30 mouse cellular contexts compared by ENCODE assay signal in the genomic region with DNA sequence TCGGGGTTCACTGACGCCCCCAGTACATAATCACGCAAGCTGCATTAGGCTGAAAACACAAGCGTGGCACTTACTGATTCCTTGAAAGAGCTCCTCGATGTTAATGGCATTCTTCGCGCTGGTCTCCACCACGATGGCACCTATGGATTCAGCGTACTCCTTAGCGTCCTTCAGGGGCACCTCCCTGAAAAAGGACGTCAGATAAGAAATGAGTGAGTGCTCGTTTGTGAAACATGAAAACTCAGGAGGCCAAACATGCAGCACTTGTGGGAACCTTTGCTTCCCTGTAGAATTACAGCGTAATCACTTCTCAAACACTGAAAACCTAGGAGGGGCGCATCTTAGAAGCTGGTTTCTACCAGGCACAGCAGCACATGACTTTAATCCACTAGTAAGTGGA. TPM values are rescaled to one million over a fixed set of nuclear protein-coding genes. Genes with fewer than 3 reads are reported as not detected.
"Had no signal": no experiment of that assay in that cellular context is flagged by ENCODE, and none has a peak within 500 bp of the region (broad histone marks: within the 10 kb centered on the region; RNA-seq: fewer than 3 reads in every experiment).

No protein-coding gene starts in this region.

- H3K4me2 ChIP-seq: forebrain, embryonic 15.5 days; heart, embryonic 11.5 days; heart, embryonic 13.5 days; heart, embryonic 15.5 days; hindbrain, embryonic 12.5 days; hindbrain, embryonic 14.5 days; intestine, embryonic 15.5 days; limb, embryonic 12.5 days had no signal

- H3K27ac ChIP-seq: forebrain, embryonic 15.5 days; heart, adult 2 months; heart, embryonic 13.5 days; heart, embryonic 15.5 days; hindbrain, embryonic 10.5 days; hindbrain, embryonic 12.5 days; hindbrain, embryonic 14.5 days; layer of hippocampus, adult 2 months; left cerebral cortex, adult 2 months; limb, embryonic 10.5 days; limb, embryonic 12.5 days had no signal

- H3K4me3 ChIP-seq: forebrain, embryonic 15.5 days; heart, adult 2 months; heart, embryonic 13.5 days; heart, embryonic 15.5 days; hindbrain, embryonic 10.5 days; hindbrain, embryonic 12.5 days; intestine, embryonic 15.5 days; layer of hippocampus, adult 2 months; left cerebral cortex, adult 2 months; limb, embryonic 10.5 days; limb, embryonic 12.5 days had no signal

- H3K9me3 ChIP-seq: forebrain, embryonic 15.5 days; heart, embryonic 13.5 days; heart, embryonic 15.5 days; hindbrain, embryonic 12.5 days; intestine, embryonic 15.5 days; limb, embryonic 10.5 days; limb, embryonic 12.5 days had no signal

- H3K27me3 ChIP-seq: forebrain, embryonic 15.5 days; heart, embryonic 13.5 days; heart, embryonic 15.5 days; hindbrain, embryonic 12.5 days; intestine, embryonic 15.5 days; limb, embryonic 12.5 days had no signal

- H3K36me3 ChIP-seq: forebrain, embryonic 15.5 days; heart, embryonic 15.5 days; intestine, embryonic 15.5 days had no signal

- H3K4me1 ChIP-seq: forebrain, embryonic 15.5 days; hindbrain, embryonic 12.5 days; intestine, embryonic 15.5 days had no signal

- H3K9ac ChIP-seq: forebrain, embryonic 15.5 days; forebrain, postnatal 0 days; heart, embryonic 13.5 days; heart, embryonic 15.5 days; hindbrain, embryonic 12.5 days; hindbrain, embryonic 14.5 days; intestine, embryonic 15.5 days; limb, embryonic 12.5 days had no signal

- ATAC-seq: forebrain, embryonic 15.5 days; forebrain, postnatal 0 days; hindbrain, embryonic 16.5 days; inflammation-experienced regulatory T-cells, adult 6 months; intestine, embryonic 15.5 days; intestine, postnatal 0 days had no signal

- DNase-seq: forebrain, postnatal 0 days; gastrocnemius, postnatal 25 days; heart, adult 2 months; heart, postnatal 14 days; heart, postnatal 4 days; kidney, adult 18-20 months; kidney, adult 8-10 months; kidney, postnatal 14 days; kidney, postnatal 4 days; liver had no signal

RNA-seq across cellular contexts. Expression of a gene that starts 25.8 kb away (rescaled TPM):
- total RNA-seq: gastrocnemius, adult 18-20 months; gastrocnemius, adult 8-10 months; gastrocnemius, postnatal 25 days; granulocyte monocyte progenitor cell, adult 5-6 weeks; heart, adult 2 months; layer of hippocampus, adult 2 months; layer of hippocampus, postnatal 25 days had no signal
- polyA plus RNA-seq: forebrain, postnatal 0 days; heart, embryonic 11.5 days; heart, embryonic 13.5 days; heart, embryonic 15.5 days; hindbrain, embryonic 16.5 days; inflammation-experienced regulatory T-cells, adult 6 months; intestine, embryonic 15.5 days; intestine, postnatal 0 days; kidney, embryonic 14.5 days; limb, embryonic 10.5 days had no signal
